20 mouse cellular contexts compared by ENCODE assay signal in genomic region chr2:180530584-180530983, GRCm38 (mm10). TPM values are rescaled to one million over a fixed set of nuclear protein-coding genes. Genes with fewer than 3 reads are reported as not detected.
DNase-seq lines count a peak whose midpoint lies in the region; ATAC-seq and TF ChIP-seq lines count a peak whose summit lies in the region.
"Had no signal": no experiment of that assay in that cellular context is flagged by ENCODE, and none has a peak within 500 bp of the region (broad histone marks: within the 10 kb centered on the region; RNA-seq: fewer than 3 reads in every experiment).

No protein-coding gene starts in this region.

- 0 out of 2 replicates have a peak overlapping the region, but pooled peaks have one; percentile 36 for H3K27ac ChIP-seq in hindbrain, embryonic 10.5 days
- H3K27ac ChIP-seq in hindbrain, embryonic 14.5 days, result no peak overlapping the region
- H3K27ac ChIP-seq in midbrain, postnatal 0 days (ENCODE audit: low read depth, low read length), result no peak overlapping the region
- no peak overlapping the region for H3K27ac ChIP-seq in midbrain, embryonic 15.5 days
- no peak overlapping the region for H3K27ac ChIP-seq in embryonic facial prominence, embryonic 13.5 days
- peak overlapping the region; percentile 50; the same call in 1 of the 2 replicates for H3K27ac ChIP-seq in forebrain, postnatal 0 days (ENCODE audit: low read depth, low read length)
- H3K27ac ChIP-seq: intestine, embryonic 15.5 days; kidney, postnatal 0 days; lung, embryonic 15.5 days; macrophage had no signal

- no peaks in the 10 kb centered on the region for H3K9me3 ChIP-seq in hindbrain, embryonic 10.5 days
- H3K9me3 ChIP-seq in hindbrain, embryonic 14.5 days (ENCODE audit: control insufficient read depth, low read length), result no peaks in the 10 kb centered on the region
- H3K9me3 ChIP-seq in midbrain, postnatal 0 days (ENCODE audit: low read length), result no peaks in the 10 kb centered on the region
- no peaks in the 10 kb centered on the region for H3K9me3 ChIP-seq in midbrain, embryonic 15.5 days
- no peaks in the 10 kb centered on the region for H3K9me3 ChIP-seq in embryonic facial prominence, embryonic 13.5 days
- H3K9me3 ChIP-seq in forebrain, postnatal 0 days (ENCODE audit: low read length), result no peaks in the 10 kb centered on the region
- H3K9me3 ChIP-seq: intestine, embryonic 15.5 days; lung, embryonic 15.5 days had no signal

- intact Hi-C loops in heart, postnatal 25 days (cut with DNase I), result no loop called here

- no peaks in the 10 kb centered on the region for H3K36me3 ChIP-seq in hindbrain, embryonic 10.5 days
- no peaks in the 10 kb centered on the region for H3K36me3 ChIP-seq in hindbrain, embryonic 14.5 days (replicated peaks; ENCODE audit: control insufficient read depth, insufficient read depth)
- H3K36me3 ChIP-seq in midbrain, postnatal 0 days (ENCODE audit: insufficient read depth, low read length), result no peaks in the 10 kb centered on the region
- no peaks in the 10 kb centered on the region for H3K36me3 ChIP-seq in midbrain, embryonic 15.5 days (replicated peaks)
- no peaks in the 10 kb centered on the region for H3K36me3 ChIP-seq in embryonic facial prominence, embryonic 13.5 days
- no peaks in the 10 kb centered on the region for H3K36me3 ChIP-seq in forebrain, postnatal 0 days (ENCODE audit: insufficient read depth)
- H3K36me3 ChIP-seq: intestine, embryonic 15.5 days; lung, embryonic 15.5 days had no signal

- H3K27me3 ChIP-seq in hindbrain, embryonic 10.5 days (ENCODE audit: insufficient read depth, poor library complexity, severe bottlenecking), result peaks cover 66% of the 10 kb centered on the region
- H3K27me3 ChIP-seq in hindbrain, embryonic 14.5 days (ENCODE audit: control insufficient read depth, insufficient read depth, low read length), result no peaks in the 10 kb centered on the region
- H3K27me3 ChIP-seq in midbrain, postnatal 0 days (ENCODE audit: insufficient read depth, low read length), result 0 out of 2 replicates have a peak, but pooled peaks cover 5% of the 10 kb centered on the region
- H3K27me3 ChIP-seq in midbrain, embryonic 15.5 days (replicated peaks), result peaks cover 10% of the 10 kb centered on the region; the same call in 1 of the 2 replicates
- H3K27me3 ChIP-seq in embryonic facial prominence, embryonic 13.5 days, result peaks cover 32% of the 10 kb centered on the region
- no peaks in the 10 kb centered on the region for H3K27me3 ChIP-seq in forebrain, postnatal 0 days (ENCODE audit: insufficient read depth, low read length)

- no peak for ATAC-seq in hindbrain, embryonic 14.5 days (ENCODE audit: low FRiP score)
- no peak for ATAC-seq in midbrain, postnatal 0 days (ENCODE audit: low FRiP score)
- ATAC-seq in midbrain, embryonic 15.5 days (replicated peaks), result no peak
- ATAC-seq in embryonic facial prominence, embryonic 13.5 days (ENCODE audit: insufficient number of reproducible peaks, insufficient read depth, low FRiP score, low TSS enrichment, low read depth), result no peak
- peak; percentile 63 for ATAC-seq in forebrain, postnatal 0 days
- ATAC-seq: intestine, embryonic 15.5 days had no signal

- H3K4me3 ChIP-seq in hindbrain, embryonic 10.5 days, result no peak overlapping the region
- no peak overlapping the region for H3K4me3 ChIP-seq in hindbrain, embryonic 14.5 days (replicated peaks; ENCODE audit: low read length)
- no peak overlapping the region for H3K4me3 ChIP-seq in midbrain, postnatal 0 days (ENCODE audit: low read depth, low read length)
- no peak overlapping the region for H3K4me3 ChIP-seq in midbrain, embryonic 15.5 days
- H3K4me3 ChIP-seq in embryonic facial prominence, embryonic 13.5 days, result no peak overlapping the region
- no peak overlapping the region for H3K4me3 ChIP-seq in forebrain, postnatal 0 days (ENCODE audit: low read depth, low read length)
- H3K4me3 ChIP-seq: erythroblast, embryonic 14.5 days; intestine, embryonic 15.5 days; lung, embryonic 15.5 days had no signal

- TF ChIP-seq CTCF in midbrain, postnatal 0 days (IDR thresholded peaks at IDR 0.05), result no peak
- no peak for TF ChIP-seq CTCF in forebrain, postnatal 0 days (IDR thresholded peaks at IDR 0.05; ENCODE audit: low read depth)

- H3K9ac ChIP-seq in hindbrain, embryonic 14.5 days, result no peak overlapping the region
- H3K9ac ChIP-seq in midbrain, postnatal 0 days (replicated peaks; ENCODE audit: low read length, poor library complexity, severe bottlenecking), result 0 out of 2 replicates have a peak overlapping the region, but pooled peaks have one; percentile 9
- H3K9ac ChIP-seq in midbrain, embryonic 15.5 days, result no peak overlapping the region
- H3K9ac ChIP-seq in embryonic facial prominence, embryonic 13.5 days, result no peak overlapping the region
- no peak overlapping the region for H3K9ac ChIP-seq in forebrain, postnatal 0 days
- H3K9ac ChIP-seq: intestine, embryonic 15.5 days; lung, embryonic 15.5 days had no signal

- peaks cover 33% of the 10 kb centered on the region for H3K4me1 ChIP-seq in hindbrain, embryonic 10.5 days (replicated peaks)
- H3K4me1 ChIP-seq in hindbrain, embryonic 14.5 days (replicated peaks; ENCODE audit: control insufficient read depth, insufficient read depth, low read length), result 0 out of 2 replicates have a peak, but pooled peaks cover 5% of the 10 kb centered on the region
- H3K4me1 ChIP-seq in midbrain, postnatal 0 days (ENCODE audit: insufficient read depth, low read length), result peaks cover 5% of the 10 kb centered on the region
- peaks cover 33% of the 10 kb centered on the region for H3K4me1 ChIP-seq in midbrain, embryonic 15.5 days
- H3K4me1 ChIP-seq in embryonic facial prominence, embryonic 13.5 days, result peaks cover 26% of the 10 kb centered on the region
- peaks cover 20% of the 10 kb centered on the region for H3K4me1 ChIP-seq in forebrain, postnatal 0 days (ENCODE audit: insufficient read depth)

- DNase-seq in hindbrain, embryonic 10.5 days (ENCODE audit: low spot score), result no peak
- no peak for DNase-seq in hindbrain, embryonic 14.5 days (ENCODE audit: low spot score)
- peak; percentile 22 for DNase-seq in midbrain, postnatal 0 days (ENCODE audit: low spot score)
- DNase-seq in forebrain, postnatal 0 days, result no peak
- DNase-seq in heart, postnatal 25 days (ENCODE audit: low spot score), result no peak
- no peak for DNase-seq in urinary bladder, adult 18-20 months (ENCODE audit: low spot score in 2 of 2)
- DNase-seq: gastrocnemius, postnatal 25 days; heart, postnatal 14 days; thymus, adult 18-20 months had no signal

- H3K4me2 ChIP-seq in hindbrain, embryonic 14.5 days (replicated peaks), result no peak overlapping the region
- H3K4me2 ChIP-seq in midbrain, postnatal 0 days (ENCODE audit: low read depth, low read length, poor library complexity, severe bottlenecking), result no peak overlapping the region
- no peak overlapping the region for H3K4me2 ChIP-seq in midbrain, embryonic 15.5 days
- H3K4me2 ChIP-seq in embryonic facial prominence, embryonic 13.5 days, result 0 out of 2 replicates have a peak overlapping the region, but pooled peaks have one; percentile 24
- no peak overlapping the region for H3K4me2 ChIP-seq in forebrain, postnatal 0 days (ENCODE audit: low read depth)
- H3K4me2 ChIP-seq: heart, embryonic 11.5 days; intestine, embryonic 15.5 days; liver, embryonic 11.5 days; lung, embryonic 15.5 days had no signal

- 32% methylated on average over 3 of the region's 3 CpGs for WGBS in hindbrain, embryonic 10.5 days
- 19% methylated on average over 3 of the region's 3 CpGs for WGBS in hindbrain, embryonic 14.5 days
- WGBS in midbrain, postnatal 0 days, result 12% methylated on average over 3 of the region's 3 CpGs
- 9% methylated on average over 3 of the region's 3 CpGs for WGBS in midbrain, embryonic 15.5 days
- WGBS in embryonic facial prominence, embryonic 13.5 days, result 24% methylated on average over 3 of the region's 3 CpGs
- WGBS in forebrain, postnatal 0 days, result 7% methylated on average over 3 of the region's 3 CpGs

RNA-seq across cellular contexts. Expression of gene Ntsr1, which starts 30.8 kb away (rescaled TPM):
- 0.31 and 0.39 TPM in 2 replicates for polyA plus RNA-seq in hindbrain, embryonic 10.5 days (2016; fragmentation: Nextera tagmentation; extraction: Ambion mirVana)
- polyA plus RNA-seq in hindbrain, embryonic 14.5 days (2014; fragmentation: Nextera tagmentation; extraction: Ambion mirVana), result 2.5 and 3.5 TPM in 2 replicates
- total RNA-seq in midbrain, postnatal 0 days (2014; rRNA removed), result 12.6 and 15.2 TPM in 2 replicates
- polyA plus RNA-seq in midbrain, postnatal 0 days (2015; fragmentation: Nextera tagmentation; extraction: Ambion mirVana), result 4.1 and 4.7 TPM in 2 replicates
- polyA plus RNA-seq in midbrain, embryonic 15.5 days (2015; fragmentation: Nextera tagmentation; extraction: Ambion mirVana), result 2.2 and 3.2 TPM in 2 replicates
- polyA plus RNA-seq in embryonic facial prominence, embryonic 13.5 days (2015; fragmentation: Nextera tagmentation; extraction: Ambion mirVana), result 0.36 and 0.45 TPM in 2 replicates
- 19.8 and 35.8 TPM in 2 replicates for total RNA-seq in forebrain, postnatal 0 days (2014; rRNA removed)
- 13.2 and 18.1 TPM in 2 replicates for polyA plus RNA-seq in forebrain, postnatal 0 days (2015; fragmentation: Nextera tagmentation; extraction: Ambion mirVana)
- not detected for total RNA-seq in heart, postnatal 25 days (2021)
- total RNA-seq: adrenal gland, adult 18-20 months; gastrocnemius, postnatal 25 days; heart, postnatal 14 days; neutrophil, adult 5-6 weeks had no signal
- polyA plus RNA-seq: erythroblast, embryonic 14.5 days; macrophage had no signal

RNA-seq across cellular contexts. Expression of gene Mrgbp, which starts 50.5 kb away (rescaled TPM):
- 39.2 and 39.3 TPM in 2 replicates for polyA plus RNA-seq in hindbrain, embryonic 10.5 days (2016; fragmentation: Nextera tagmentation; extraction: Ambion mirVana)
- polyA plus RNA-seq in hindbrain, embryonic 14.5 days (2014; fragmentation: Nextera tagmentation; extraction: Ambion mirVana), result 35.4 and 38.2 TPM in 2 replicates
- 58.3 and 60.8 TPM in 2 replicates for total RNA-seq in midbrain, postnatal 0 days (2014; rRNA removed)
- polyA plus RNA-seq in midbrain, postnatal 0 days (2015; fragmentation: Nextera tagmentation; extraction: Ambion mirVana), result 34.4 and 36.5 TPM in 2 replicates
- polyA plus RNA-seq in midbrain, embryonic 15.5 days (2015; fragmentation: Nextera tagmentation; extraction: Ambion mirVana), result 46.4 and 49.1 TPM in 2 replicates
- 36.8 and 37.5 TPM in 2 replicates for polyA plus RNA-seq in embryonic facial prominence, embryonic 13.5 days (2015; fragmentation: Nextera tagmentation; extraction: Ambion mirVana)
- total RNA-seq in forebrain, postnatal 0 days (2014; rRNA removed), result 55.0 and 63.2 TPM in 2 replicates
- polyA plus RNA-seq in forebrain, postnatal 0 days (2015; fragmentation: Nextera tagmentation; extraction: Ambion mirVana), result 31.8 and 34.2 TPM in 2 replicates
- 10 to 100 TPM; 14.4 to 14.6 TPM for total RNA-seq in heart, postnatal 25 days (2021)

RNA-seq across cellular contexts. Expression of gene Ogfr, which starts 58.5 kb away (rescaled TPM):
- polyA plus RNA-seq in hindbrain, embryonic 10.5 days (2016; fragmentation: Nextera tagmentation; extraction: Ambion mirVana), result 96.4 and 105 TPM in 2 replicates
- polyA plus RNA-seq in hindbrain, embryonic 14.5 days (2014; fragmentation: Nextera tagmentation; extraction: Ambion mirVana), result 88.4 and 90.2 TPM in 2 replicates
- 121 and 126 TPM in 2 replicates for total RNA-seq in midbrain, postnatal 0 days (2014; rRNA removed)
- 82.1 and 82.4 TPM in 2 replicates for polyA plus RNA-seq in midbrain, postnatal 0 days (2015; fragmentation: Nextera tagmentation; extraction: Ambion mirVana)
- polyA plus RNA-seq in midbrain, embryonic 15.5 days (2015; fragmentation: Nextera tagmentation; extraction: Ambion mirVana), result 89.2 and 96.7 TPM in 2 replicates
- 71.5 and 77.2 TPM in 2 replicates for polyA plus RNA-seq in embryonic facial prominence, embryonic 13.5 days (2015; fragmentation: Nextera tagmentation; extraction: Ambion mirVana)
- total RNA-seq in forebrain, postnatal 0 days (2014; rRNA removed), result 116 and 127 TPM in 2 replicates
- 84.7 and 86.0 TPM in 2 replicates for polyA plus RNA-seq in forebrain, postnatal 0 days (2015; fragmentation: Nextera tagmentation; extraction: Ambion mirVana)
- total RNA-seq in heart, postnatal 25 days (2021), result 10 to 100 TPM; 33.0 to 34.3 TPM

Comparison
In these comparisons a context has a peak if more than half of its experiments do, and no peak if none do; other contexts are left out.
1. H3K27ac ChIP-seq: peak in hindbrain, embryonic 10.5 days (single experiment) and forebrain, postnatal 0 days (single experiment); none in hindbrain, embryonic 14.5 days (single experiment), midbrain, postnatal 0 days (single experiment), midbrain, embryonic 15.5 days (single experiment) and embryonic facial prominence, embryonic 13.5 days (single experiment).